Mouse (Mus musculus) right cerebral cortex, postnatal 36 days (tissue): ENCODE measurements around the gene Hist2h3c2.
A peak's percentile ranks its signal among the peaks of the same experiment; 100 is the strongest.
"Not testable (repeated sequence)": the region's sequence is repeated elsewhere in the genome, so short reads cannot be mapped to it uniquely, and the experiment has no call there.

Source experiments
- DNase-seq, 2 experiments: peaks; one replicate each; pipeline ENCODE4 v3.0.0; 2022; ENCODE audit warnings: low spot score in 2 of 2, mixed read lengths in 1 of 2

Hist2h3c2 gene

GRCm38 (mm10) chr3:96261623-96262022, 22.7 kb upstream of the Hist2h3c2 start:
- DNase-seq = no peak

GRCm38 (mm10) chr3:96260220-96260619, 21.3 kb upstream of the Hist2h3c2 start:
- DNase-seq = no peak

- DNase-seq = no peak
These were observed 18.3 kb upstream of the Hist2h3c2 start for GRCm38 (mm10) chr3:96257190-96257589.

- no peak for DNase-seq
These were observed 17.1 kb upstream of the Hist2h3c2 start for GRCm38 (mm10) chr3:96255926-96256593.

GRCm38 (mm10) chr3:96254683-96255355, 15.9 kb upstream of the Hist2h3c2 start:
- DNase-seq = no peak

GRCm38 (mm10) chr3:96251787-96252186, 12.9 kb upstream of the Hist2h3c2 start:
- DNase-seq = no peak

GRCm38 (mm10) chr3:96250890-96251289, 12.0 kb upstream of the Hist2h3c2 start:
- no peak for DNase-seq

GRCm38 (mm10) chr3:96249034-96249345, 10.1 kb upstream of the Hist2h3c2 start:
- DNase-seq = no peak

GRCm38 (mm10) chr3:96248141-96249033, 9.5 kb upstream of the Hist2h3c2 start:
- DNase-seq = no peak

GRCm38 (mm10) chr3:96247356-96248140, 8.6 kb upstream of the Hist2h3c2 start:
- DNase-seq = no peak

GRCm38 (mm10) chr3:96246427-96246856, 7.5 kb upstream of the Hist2h3c2 start, which contains the start of gene Hist2h3c1:
Gene Hist2h3c1, plus strand, starts transcription at chr3:96246685.
- DNase-seq = not testable (repeated sequence)

- not testable (repeated sequence) for DNase-seq
These were observed 7.1 kb upstream of the Hist2h3c2 start for GRCm38 (mm10) chr3:96246018-96246417.

- peak; percentile 84 to 85 for DNase-seq
These were observed 6.3 kb upstream of the Hist2h3c2 start, which contains the start of gene Hist2h2aa1 for GRCm38 (mm10) chr3:96245003-96245886. Gene Hist2h2aa1, plus strand, starts transcription at chr3:96245497.

GRCm38 (mm10) chr3:96243921-96244572, 5.1 kb upstream of the Hist2h3c2 start:
- DNase-seq = no peak

GRCm38 (mm10) chr3:96240799-96241197, 1.9 kb upstream of the Hist2h3c2 start:
- no peak for DNase-seq

GRCm38 (mm10) chr3:96239949-96240798, 1.2 kb upstream of the Hist2h3c2 start, which contains the start of gene Hist2h2aa2:
Gene Hist2h2aa2, minus strand, starts transcription at chr3:96240276.
- peak; percentile 92 to 94 for DNase-seq

GRCm38 (mm10) chr3:96237904-96238511, 919 bp downstream of the Hist2h3c2 start:
- no peak for DNase-seq

GRCm38 (mm10) chr3:96237335-96237903, 1.5 kb downstream of the Hist2h3c2 start:
- DNase-seq = no peak
